Mouse (Mus musculus): ENCODE measurements around the gene Gm17482.

GRCm38 (mm10) chr6:115288223-115288622 lies 61.1 kb downstream of the Gm17482 start:
- TF ChIP-seq CTCF (IDR thresholded peaks at IDR 0.05; ENCODE audit: low read depth) (no peak), EP300 (IDR thresholded peaks at IDR 0.05; ENCODE audit: low read depth) (no peak)

Measured in liver, postnatal 0 days (tissue).